In genomic region chr16:22503467-22503866, GRCm38 (mm10) we compare ENCODE assay signal across 28 mouse cellular contexts.
DNase-seq lines count a peak whose midpoint lies in the region; ATAC-seq and TF ChIP-seq lines count a peak whose summit lies in the region.
"Had no signal": no experiment of that assay in that cellular context is flagged by ENCODE, and none has a peak within 500 bp of the region (broad histone marks: within the 10 kb centered on the region; RNA-seq: fewer than 3 reads in every experiment).

No protein-coding gene starts in this region.

- H3K27ac ChIP-seq in heart, embryonic 13.5 days (replicated peaks), result peak overlapping the region; percentile 61; the same call in 1 of the 2 replicates
- no peak overlapping the region for H3K27ac ChIP-seq in heart, adult 2 months
- no peak overlapping the region for H3K27ac ChIP-seq in MEL (ENCODE audit: control insufficient read depth, low read depth, low read length)
- H3K27ac ChIP-seq in intestine, embryonic 16.5 days (ENCODE audit: low read length), result no peak overlapping the region
- H3K27ac ChIP-seq in liver, embryonic 16.5 days (ENCODE audit: low read length), result no peak overlapping the region
- H3K27ac ChIP-seq: embryonic facial prominence, embryonic 10.5 days; embryonic facial prominence, embryonic 15.5 days; forebrain, embryonic 12.5 days; kidney, embryonic 15.5 days; limb, embryonic 12.5 days; liver, embryonic 15.5 days; macrophage; midbrain, embryonic 10.5 days; midbrain, embryonic 15.5 days; neural tube, embryonic 15.5 days had no signal

- 0 out of 2 replicates have a peak overlapping the region, but pooled peaks have one; percentile 63 for H3K9ac ChIP-seq in heart, embryonic 13.5 days
- no peak overlapping the region for H3K9ac ChIP-seq in heart, adult 2 months (ENCODE audit: low read depth, low read length)
- no peak overlapping the region for H3K9ac ChIP-seq in MEL (ENCODE audit: control insufficient read depth, low read depth, low read length, poor library complexity, severe bottlenecking)
- no peak overlapping the region for H3K9ac ChIP-seq in intestine, embryonic 16.5 days (ENCODE audit: low read depth, low read length)
- H3K9ac ChIP-seq in liver, embryonic 16.5 days (ENCODE audit: low read depth, low read length), result no peak overlapping the region
- H3K9ac ChIP-seq: embryonic facial prominence, embryonic 15.5 days; forebrain, embryonic 12.5 days; kidney, embryonic 15.5 days; limb, embryonic 12.5 days; liver, embryonic 15.5 days; midbrain, embryonic 15.5 days; neural tube, embryonic 15.5 days had no signal

- H3K4me1 ChIP-seq in heart, embryonic 13.5 days, result peaks cover 30% of the 10 kb centered on the region
- peaks cover 15% of the 10 kb centered on the region for H3K4me1 ChIP-seq in heart, adult 2 months (ENCODE audit: control insufficient read depth, insufficient read depth, low read length)
- H3K4me1 ChIP-seq in MEL (ENCODE audit: control insufficient read depth in 1 of 2, insufficient read depth in 2 of 2, low read length in 2 of 2), result no peaks in the 10 kb centered on the region
- no peaks in the 10 kb centered on the region for H3K4me1 ChIP-seq in intestine, embryonic 16.5 days (ENCODE audit: control insufficient read depth, insufficient read depth, low read length)
- peaks cover 3% of the 10 kb centered on the region for H3K4me1 ChIP-seq in liver, embryonic 16.5 days (ENCODE audit: control insufficient read depth, low read depth, low read length)
- H3K4me1 ChIP-seq: forebrain, embryonic 12.5 days; midbrain, embryonic 10.5 days; midbrain, embryonic 15.5 days had no signal

- no peak for ATAC-seq in heart, embryonic 13.5 days (ENCODE audit: extremely low read depth, insufficient number of reproducible peaks, low FRiP score, low TSS enrichment)
- peak; percentile 52; the same call in 1 of the 2 replicates for ATAC-seq in intestine, embryonic 16.5 days
- ATAC-seq in liver, embryonic 16.5 days (ENCODE audit: low read depth), result 0 out of 2 replicates have a peak, but pooled peaks have one; percentile 43
- ATAC-seq: hindbrain, embryonic 16.5 days; lung, postnatal 0 days; midbrain, embryonic 15.5 days had no signal

- no peak for TF ChIP-seq EP300 in heart, adult 2 months (IDR thresholded peaks at IDR 0.05; ENCODE audit: insufficient read depth, low read depth, low read length)
- no peak for TF ChIP-seq EP300 in MEL (IDR thresholded peaks at IDR 0.05; ENCODE audit: low read depth in 1 of 2, low read length in 2 of 2)

- H3K79me2 ChIP-seq in heart, adult 2 months (replicated peaks; ENCODE audit: control insufficient read depth, insufficient read depth, low read length), result no peaks in the 10 kb centered on the region
- no peaks in the 10 kb centered on the region for H3K79me2 ChIP-seq in MEL (ENCODE audit: control insufficient read depth, insufficient read depth, low read length, poor library complexity)

- TF ChIP-seq CTCF in heart, adult 2 months (IDR thresholded peaks at IDR 0.05), result no peak
- TF ChIP-seq CTCF in MEL (IDR thresholded peaks at IDR 0.05 in 2 of 3, conservative IDR thresholded peaks at IDR 0.05 in 1 of 3; ENCODE audit: control insufficient read depth in 1 of 3, insufficient read depth in 1 of 3, low read depth in 2 of 3, low read length in 3 of 3, poor library complexity in 1 of 3, severe bottlenecking in 1 of 3), result no peak

- peaks cover 3% of the 10 kb centered on the region; the same call in 1 of the 2 replicates for H3K9me3 ChIP-seq in heart, embryonic 13.5 days
- no peaks in the 10 kb centered on the region for H3K9me3 ChIP-seq in MEL (replicated peaks; ENCODE audit: insufficient read depth, low read length)
- no peaks in the 10 kb centered on the region for H3K9me3 ChIP-seq in intestine, embryonic 16.5 days (ENCODE audit: control insufficient read depth, low read length)
- H3K9me3 ChIP-seq in liver, embryonic 16.5 days (replicated peaks; ENCODE audit: control insufficient read depth, low read length), result no peaks in the 10 kb centered on the region
- H3K9me3 ChIP-seq: embryonic facial prominence, embryonic 10.5 days; embryonic facial prominence, embryonic 15.5 days; forebrain, embryonic 12.5 days; kidney, embryonic 15.5 days; limb, embryonic 12.5 days; liver, embryonic 15.5 days; midbrain, embryonic 10.5 days; midbrain, embryonic 15.5 days; neural tube, embryonic 15.5 days had no signal

- no peak overlapping the region for H3K4me3 ChIP-seq in heart, embryonic 13.5 days
- H3K4me3 ChIP-seq in heart, adult 2 months, result no peak overlapping the region
- H3K4me3 ChIP-seq in MEL (ENCODE audit: control insufficient read depth in 1 of 2, insufficient read depth in 1 of 2, low read depth in 2 of 2, low read length in 2 of 2), result no peak overlapping the region
- H3K4me3 ChIP-seq in intestine, embryonic 16.5 days (ENCODE audit: low read length), result no peak overlapping the region
- no peak overlapping the region for H3K4me3 ChIP-seq in liver, embryonic 16.5 days (ENCODE audit: low read depth, low read length)
- H3K4me3 ChIP-seq: embryonic facial prominence, embryonic 10.5 days; embryonic facial prominence, embryonic 15.5 days; forebrain, embryonic 12.5 days; kidney, embryonic 15.5 days; limb, embryonic 12.5 days; liver, embryonic 15.5 days; midbrain, embryonic 10.5 days; midbrain, embryonic 15.5 days; neural tube, embryonic 15.5 days had no signal

- DNase-seq in heart, adult 2 months, result no peak
- DNase-seq in MEL (ENCODE audit: low read depth, low spot score), result peak; percentile 25
- no peak for DNase-seq in kidney, postnatal 36 days
- DNase-seq in left cerebral cortex, adult 11 months (ENCODE audit: low spot score), result no peak
- no peak for DNase-seq in gastrocnemius, postnatal 25 days
- DNase-seq: adrenal gland, postnatal 25 days; cerebellum, adult 2 months; cerebellum, postnatal 14 days; kidney, adult 11 months; kidney, postnatal 25 days; layer of hippocampus, postnatal 36 days; right cerebral cortex, postnatal 25 days; thymus, postnatal 14 days had no signal

- TF ChIP-seq POLR2A in heart, adult 2 months (IDR thresholded peaks at IDR 0.05; ENCODE audit: insufficient read depth, low read depth, low read length), result no peak
- no peak for TF ChIP-seq POLR2A in MEL (IDR thresholded peaks at IDR 0.05; ENCODE audit: control insufficient read depth in 1 of 2, insufficient read depth in 1 of 2, low read depth in 1 of 2, low read length in 2 of 2, poor library complexity in 1 of 2)

- 21% methylated on average over 4 of the region's 4 CpGs for WGBS in heart, embryonic 13.5 days
- 36% methylated on average over 4 of the region's 4 CpGs for WGBS in heart, adult 2 months
- 50% methylated on average over 4 of the region's 4 CpGs for WGBS in intestine, embryonic 16.5 days
- 28% methylated on average over 4 of the region's 4 CpGs for WGBS in liver, embryonic 16.5 days (ENCODE audit: insufficient replicate concordance)

- H3K36me3 ChIP-seq in heart, embryonic 13.5 days, result no peaks in the 10 kb centered on the region
- H3K36me3 ChIP-seq in heart, adult 2 months (ENCODE audit: control insufficient read depth, insufficient read depth, low read length), result peaks cover 3% of the 10 kb centered on the region; the same call in 1 of the 2 replicates
- H3K36me3 ChIP-seq in MEL (ENCODE audit: control insufficient read depth in 1 of 2, insufficient read depth in 2 of 2, low read length in 2 of 2), result no peaks in the 10 kb centered on the region
- no peaks in the 10 kb centered on the region for H3K36me3 ChIP-seq in intestine, embryonic 16.5 days (ENCODE audit: control insufficient read depth, insufficient read depth, low read length)
- H3K36me3 ChIP-seq in liver, embryonic 16.5 days (ENCODE audit: control insufficient read depth, insufficient read depth), result no peaks in the 10 kb centered on the region
- H3K36me3 ChIP-seq: embryonic facial prominence, embryonic 10.5 days; embryonic facial prominence, embryonic 15.5 days; forebrain, embryonic 12.5 days; kidney, embryonic 15.5 days; limb, embryonic 12.5 days; liver, embryonic 15.5 days; midbrain, embryonic 10.5 days; midbrain, embryonic 15.5 days; neural tube, embryonic 15.5 days had no signal

- no peak for TF ChIP-seq RAD21 in MEL (IDR thresholded peaks at IDR 0.05; ENCODE audit: low read depth, low read length)

- H3K4me2 ChIP-seq in heart, embryonic 13.5 days, result no peak overlapping the region
- no peak overlapping the region for H3K4me2 ChIP-seq in intestine, embryonic 16.5 days (ENCODE audit: low read depth, low read length)
- H3K4me2 ChIP-seq in liver, embryonic 16.5 days (ENCODE audit: low read depth, low read length), result no peak overlapping the region
- H3K4me2 ChIP-seq: embryonic facial prominence, embryonic 15.5 days; forebrain, embryonic 12.5 days; kidney, embryonic 15.5 days; limb, embryonic 12.5 days; liver, embryonic 15.5 days; midbrain, embryonic 15.5 days; neural tube, embryonic 15.5 days had no signal

- 0 out of 2 replicates have a peak, but pooled peaks cover 3% of the 10 kb centered on the region for H3K27me3 ChIP-seq in heart, embryonic 13.5 days (replicated peaks)
- no peaks in the 10 kb centered on the region for H3K27me3 ChIP-seq in heart, adult 2 months (ENCODE audit: control insufficient read depth, insufficient read depth, low read length)
- no peaks in the 10 kb centered on the region for H3K27me3 ChIP-seq in MEL (ENCODE audit: control insufficient read depth in 1 of 2, insufficient read depth in 2 of 2, low read length in 2 of 2)
- no peaks in the 10 kb centered on the region for H3K27me3 ChIP-seq in intestine, embryonic 16.5 days (replicated peaks; ENCODE audit: control insufficient read depth, insufficient read depth, low read length)
- H3K27me3 ChIP-seq in liver, embryonic 16.5 days (ENCODE audit: control insufficient read depth, insufficient read depth, low read depth, low read length), result no peaks in the 10 kb centered on the region
- H3K27me3 ChIP-seq: embryonic facial prominence, embryonic 15.5 days; forebrain, embryonic 12.5 days; kidney, embryonic 15.5 days; limb, embryonic 12.5 days; liver, embryonic 15.5 days; midbrain, embryonic 15.5 days; neural tube, embryonic 15.5 days had no signal

- intact Hi-C loops in heart, adult 2 months (cut with DNase I), result loop anchor here (5.0 kb wide), 2 partner anchors 44 to 61 kb away; no protein-coding TSS in a partner anchor

TF ChIP-seq in MEL, 35 proteins besides CTCF, POLR2A, EP300 and RAD21 (continues in another document):
- TF ChIP-seq ETS1 (IDR thresholded peaks at IDR 0.05; ENCODE audit: low read depth, low read length), result no peak
- TF ChIP-seq E2F4 (IDR thresholded peaks at IDR 0.05; ENCODE audit: borderline replicate concordance, low read depth, low read length), result no peak
- TF ChIP-seq POLR2AphosphoS5 (IDR thresholded peaks at IDR 0.05; ENCODE audit: borderline replicate concordance, low read depth, low read length), result no peak
- TF ChIP-seq HCFC1 (IDR thresholded peaks at IDR 0.05; ENCODE audit: low read depth, low read length), result no peak
- no peak for TF ChIP-seq ELF1 (IDR thresholded peaks at IDR 0.05; ENCODE audit: low read depth, low read length)
- no peak for TF ChIP-seq MYB (IDR thresholded peaks at IDR 0.05; ENCODE audit: low read depth, low read length)
- no peak for TF ChIP-seq MEF2A (IDR thresholded peaks at IDR 0.05; ENCODE audit: extremely low read depth, insufficient replicate concordance, low read depth, low read length, poor library complexity, severe bottlenecking)
- TF ChIP-seq USF1 (IDR thresholded peaks at IDR 0.05; ENCODE audit: low read depth, low read length), result no peak
- no peak for TF ChIP-seq MAFK (IDR thresholded peaks at IDR 0.05; ENCODE audit: borderline replicate concordance, low read depth, low read length)
